Mouse (Mus musculus): ENCODE data around the gene Tet3. TPM values are rescaled to one million over a fixed set of nuclear protein-coding genes. Genes with fewer than 3 reads are reported as not detected.

Gene Tet3
- polyA plus RNA-seq, 1 experiment from 2014 or later, result 57.9 TPM

DNA sequence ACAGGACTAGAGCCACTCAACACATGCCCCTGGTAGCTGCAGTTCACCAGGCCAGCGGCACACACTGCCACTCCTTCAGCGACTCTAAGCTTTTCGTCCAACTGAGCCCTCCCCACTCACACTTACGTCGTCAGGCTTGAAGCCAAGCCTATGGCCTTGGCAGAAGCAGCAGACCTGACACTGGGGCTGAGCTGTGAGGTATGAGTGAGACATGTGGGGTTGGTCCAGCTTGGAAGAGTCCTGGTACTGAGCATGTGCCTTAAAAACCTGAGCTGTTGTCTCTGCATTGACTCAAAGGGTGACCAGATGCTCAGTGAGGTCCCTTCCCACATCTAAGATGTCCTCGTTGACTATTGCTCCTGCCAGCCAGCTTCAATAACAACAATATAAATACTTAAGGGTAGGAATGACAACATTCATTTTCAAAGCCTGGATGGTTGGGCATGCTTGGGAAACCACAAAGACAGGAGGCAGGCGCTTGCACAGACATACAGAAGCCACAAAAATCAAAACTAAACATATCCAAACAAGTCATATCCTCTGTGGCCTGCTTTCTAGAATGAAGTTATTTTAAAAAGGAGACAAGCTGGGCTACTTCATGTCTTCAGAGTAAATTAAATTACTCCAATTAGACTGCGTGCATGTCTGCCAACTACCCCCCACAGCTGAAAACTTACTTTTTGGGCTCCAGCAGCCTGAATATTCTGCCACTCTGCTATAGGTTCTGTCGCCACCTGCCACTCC is 37.3 kb upstream of the Tet3 start:
- no peak overlapping the region for H3K4me3 ChIP-seq (replicated peaks)
- H3K9me3 ChIP-seq (replicated peaks), result no peaks in the 10 kb centered on the region
- no peaks in the 10 kb centered on the region; the same call in 1 of the 2 replicates for H3K4me1 ChIP-seq
- no peak overlapping the region for H3K4me2 ChIP-seq
- 89% methylated on average over 9 of the region's 9 CpGs for whole genome bisulfite sequencing
- peaks cover 20% of the 10 kb centered on the region for H3K36me3 ChIP-seq
- no peak overlapping the region for H3K9ac ChIP-seq (replicated peaks)
- H3K27ac ChIP-seq (replicated peaks), result no peak overlapping the region
- no peak for ATAC-seq (ENCODE audit: low FRiP score)
- no peaks in the 10 kb centered on the region for H3K27me3 ChIP-seq (replicated peaks)

DNA sequence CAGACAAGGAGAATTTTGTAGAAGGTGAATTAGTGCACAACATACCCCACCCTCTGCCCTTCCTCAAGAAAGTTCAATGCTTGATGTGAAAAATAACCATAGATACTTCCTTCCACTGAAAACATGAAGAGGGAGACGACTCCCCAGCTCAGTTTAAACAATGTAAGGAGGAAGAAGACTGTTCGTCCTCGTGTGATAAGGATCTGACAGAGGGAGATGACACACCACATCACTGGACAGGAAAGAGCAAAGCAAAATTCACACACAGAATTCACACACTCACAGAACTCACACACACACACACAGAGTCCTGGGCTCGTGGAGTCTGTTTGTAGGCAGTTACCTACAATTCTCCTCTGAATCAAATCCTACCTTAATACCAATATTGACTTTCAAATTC is 31.7 kb upstream of the Tet3 start:
- no peaks in the 10 kb centered on the region; the same call in 1 of the 2 replicates for H3K4me1 ChIP-seq
- WGBS, result 85% methylated on average over 4 of the region's 4 CpGs

DNA sequence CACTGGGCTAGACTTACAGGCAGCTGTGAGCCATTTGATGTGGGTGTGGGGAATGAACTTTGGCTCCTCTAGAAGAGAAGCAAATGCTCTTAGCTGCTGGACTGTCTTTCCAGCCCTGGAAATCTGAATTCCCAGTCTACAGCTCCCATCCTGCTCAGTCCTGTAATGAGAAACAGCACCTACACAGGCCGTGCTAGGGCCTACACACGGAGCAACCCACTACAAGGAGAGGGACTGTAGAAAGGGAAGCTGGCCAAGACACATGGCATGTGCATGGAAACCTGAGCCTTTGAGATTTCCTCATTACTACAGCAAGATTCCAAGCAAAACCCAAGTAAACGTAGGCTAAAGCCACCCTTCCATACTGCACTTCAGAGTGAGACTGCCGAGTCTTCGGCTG is 29.3 kb upstream of the Tet3 start:
- Histone ChIP-seq H3K27me3 (replicated peaks) (no peaks in the 10 kb centered on the region), H3K27ac (replicated peaks) (no peak overlapping the region), H3K4me1 (no peaks in the 10 kb centered on the region), H3K4me2 (no peak overlapping the region), H3K9ac (replicated peaks) (no peak overlapping the region), H3K4me3 (replicated peaks) (no peak overlapping the region), H3K9me3 (replicated peaks) (no peaks in the 10 kb centered on the region), H3K36me3 (peaks cover 75% of the 10 kb centered on the region)
- WGBS, result 97% methylated on average over 5 of the region's 5 CpGs
- ATAC-seq (ENCODE audit: low FRiP score), result no peak

More for the DNA sequence above, 31.7 kb upstream of the Tet3 start:
- ATAC-seq (ENCODE audit: low FRiP score), result no peak
- Histone ChIP-seq H3K27ac (replicated peaks) (no peak overlapping the region), H3K9ac (replicated peaks) (no peak overlapping the region), H3K27me3 (replicated peaks) (no peaks in the 10 kb centered on the region), H3K4me3 (replicated peaks) (no peak overlapping the region), H3K9me3 (replicated peaks) (no peaks in the 10 kb centered on the region), H3K36me3 (peaks cover 70% of the 10 kb centered on the region), H3K4me2 (no peak overlapping the region)

DNA sequence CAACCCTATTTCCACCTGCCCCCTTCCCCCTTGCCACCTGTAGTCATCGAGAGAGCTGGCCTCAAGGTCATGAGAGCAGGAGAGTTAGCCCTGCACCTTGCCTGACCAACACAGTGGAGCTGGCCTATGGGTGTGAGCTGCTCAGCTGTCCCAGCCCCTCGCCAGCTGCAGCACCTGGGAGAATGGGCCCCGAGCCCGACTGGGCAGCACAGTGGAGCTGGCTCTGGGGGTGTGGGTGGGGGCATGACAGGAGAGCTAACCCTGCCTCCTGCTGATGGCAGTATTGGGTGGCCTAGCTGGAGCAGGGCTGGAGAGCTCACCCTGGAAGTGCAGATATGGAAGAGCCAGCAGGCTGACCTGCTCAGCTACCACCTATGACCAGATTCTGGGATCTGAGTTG is 28.4 kb upstream of the Tet3 start:
- no peak for ATAC-seq (ENCODE audit: low FRiP score)
- no peaks in the 10 kb centered on the region for H3K9me3 ChIP-seq (replicated peaks)
- no peak overlapping the region for H3K4me3 ChIP-seq (replicated peaks)
- H3K4me2 ChIP-seq, result no peak overlapping the region
- no peaks in the 10 kb centered on the region for H3K4me1 ChIP-seq
- no peak overlapping the region for H3K27ac ChIP-seq (replicated peaks)
- no peaks in the 10 kb centered on the region for H3K27me3 ChIP-seq (replicated peaks)
- H3K36me3 ChIP-seq, result peaks cover 81% of the 10 kb centered on the region
- WGBS, result 89% methylated on average over 4 of the region's 4 CpGs
- no peak overlapping the region for H3K9ac ChIP-seq (replicated peaks)

- H3K36me3 ChIP-seq, result peaks cover 95% of the 10 kb centered on the region
- WGBS, result 60% methylated on average over 4 of the region's 4 CpGs
- no peak overlapping the region for H3K4me2 ChIP-seq
- no peak overlapping the region for H3K4me3 ChIP-seq (replicated peaks)
- H3K27ac ChIP-seq (replicated peaks), result no peak overlapping the region
- H3K9ac ChIP-seq (replicated peaks), result no peak overlapping the region
- H3K9me3 ChIP-seq (replicated peaks), result no peaks in the 10 kb centered on the region
- H3K4me1 ChIP-seq, result no peaks in the 10 kb centered on the region
- no peaks in the 10 kb centered on the region for H3K27me3 ChIP-seq (replicated peaks)
- no peak for ATAC-seq (ENCODE audit: low FRiP score)
These were observed 27.0 kb upstream of the Tet3 start for GRCm38 (mm10) chr6:83485854-83486253.

- Histone ChIP-seq H3K36me3 (peaks cover 92% of the 10 kb centered on the region), H3K9me3 (replicated peaks) (no peaks in the 10 kb centered on the region), H3K9ac (replicated peaks) (no peak overlapping the region), H3K4me2 (no peak overlapping the region), H3K27me3 (replicated peaks) (no peaks in the 10 kb centered on the region), H3K4me1 (no peaks in the 10 kb centered on the region), H3K4me3 (replicated peaks) (no peak overlapping the region), H3K27ac (replicated peaks) (no peak overlapping the region)
- ATAC-seq (ENCODE audit: low FRiP score), result no peak
- 94% methylated on average over 7 of the region's 7 CpGs for WGBS
These were observed 24.9 kb upstream of the Tet3 start for GRCm38 (mm10) chr6:83483776-83484175.

DNA sequence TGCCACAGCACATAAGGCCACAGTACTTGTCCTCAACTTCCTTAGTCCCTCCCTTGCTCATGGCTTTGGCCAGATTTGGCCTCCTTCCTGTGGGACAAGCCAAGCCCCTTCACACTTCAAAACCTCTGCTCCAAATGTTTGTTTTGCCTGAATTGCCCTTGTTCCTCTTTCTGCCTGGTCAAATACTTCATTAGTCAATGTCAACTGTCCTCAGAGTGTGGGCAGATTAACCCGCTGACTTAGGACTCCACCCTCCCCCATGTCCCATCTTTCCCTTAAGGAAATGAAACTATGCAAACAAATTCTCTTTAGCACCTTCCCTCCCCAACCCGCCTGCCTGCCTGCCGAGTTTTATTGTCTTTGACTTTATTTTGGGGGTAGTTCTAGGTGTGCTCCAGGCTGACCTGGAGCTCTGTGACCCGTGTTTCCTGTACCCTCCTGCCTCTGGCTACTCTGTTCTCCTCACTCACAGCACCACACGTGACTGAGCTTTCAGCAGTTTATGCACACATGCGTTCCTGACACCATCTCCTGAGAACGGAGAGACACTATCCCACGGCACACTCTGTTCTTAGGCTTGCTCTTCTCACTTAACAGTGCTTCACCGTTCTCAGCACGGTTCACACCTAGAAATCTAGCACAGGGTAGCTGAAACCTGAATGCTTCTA is 23.7 kb upstream of the Tet3 start:
- H3K27me3 ChIP-seq (replicated peaks), result no peaks in the 10 kb centered on the region
- no peak overlapping the region for H3K4me2 ChIP-seq
- H3K27ac ChIP-seq (replicated peaks), result no peak overlapping the region
- H3K9ac ChIP-seq (replicated peaks), result no peak overlapping the region
- no peaks in the 10 kb centered on the region for H3K4me1 ChIP-seq
- H3K9me3 ChIP-seq (replicated peaks), result no peaks in the 10 kb centered on the region
- no peak overlapping the region for H3K4me3 ChIP-seq (replicated peaks)
- no peak for ATAC-seq (ENCODE audit: low FRiP score)
- WGBS, result 75% methylated on average over 10 of the region's 10 CpGs
- peaks cover 80% of the 10 kb centered on the region for H3K36me3 ChIP-seq

DNA sequence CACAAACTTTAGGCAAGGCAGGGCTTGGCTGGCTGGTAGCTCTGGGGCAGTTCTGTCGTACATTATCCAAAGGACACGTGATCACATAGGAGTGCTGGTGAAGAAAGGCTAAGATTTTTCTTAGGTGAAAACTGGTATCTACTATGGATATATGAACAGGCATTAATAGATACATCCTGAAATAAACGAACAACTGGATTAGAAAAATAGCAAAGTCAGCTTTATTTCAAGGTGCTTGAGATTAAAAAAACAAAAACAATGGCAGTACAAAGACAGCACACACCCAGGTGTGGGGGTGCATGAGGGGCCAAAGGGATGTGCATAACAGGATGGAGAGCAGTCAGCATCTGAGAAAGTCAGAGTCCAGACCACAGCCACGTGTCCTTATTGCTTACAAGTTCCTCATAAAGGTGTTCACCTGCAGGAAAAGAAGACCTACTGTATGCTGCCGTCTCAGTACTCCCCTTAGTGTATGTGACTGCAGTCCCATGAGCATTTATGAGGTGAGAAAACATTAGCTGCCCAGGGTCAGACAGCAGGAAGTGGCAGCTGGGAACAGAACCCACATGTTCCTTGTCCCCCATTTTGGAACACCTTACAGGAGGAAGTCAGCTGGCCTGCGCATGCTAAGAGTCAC is 21.3 kb upstream of the Tet3 start:
- no peak overlapping the region for H3K4me2 ChIP-seq
- WGBS, result 92% methylated on average over 6 of the region's 6 CpGs
- no peaks in the 10 kb centered on the region for H3K27me3 ChIP-seq (replicated peaks)
- H3K27ac ChIP-seq (replicated peaks), result no peak overlapping the region
- no peaks in the 10 kb centered on the region for H3K9me3 ChIP-seq (replicated peaks)
- H3K36me3 ChIP-seq, result peaks cover 56% of the 10 kb centered on the region
- no peak overlapping the region for H3K4me3 ChIP-seq (replicated peaks)
- ATAC-seq (ENCODE audit: low FRiP score), result no peak
- no peak overlapping the region for H3K9ac ChIP-seq (replicated peaks)
- H3K4me1 ChIP-seq, result no peaks in the 10 kb centered on the region

DNA sequence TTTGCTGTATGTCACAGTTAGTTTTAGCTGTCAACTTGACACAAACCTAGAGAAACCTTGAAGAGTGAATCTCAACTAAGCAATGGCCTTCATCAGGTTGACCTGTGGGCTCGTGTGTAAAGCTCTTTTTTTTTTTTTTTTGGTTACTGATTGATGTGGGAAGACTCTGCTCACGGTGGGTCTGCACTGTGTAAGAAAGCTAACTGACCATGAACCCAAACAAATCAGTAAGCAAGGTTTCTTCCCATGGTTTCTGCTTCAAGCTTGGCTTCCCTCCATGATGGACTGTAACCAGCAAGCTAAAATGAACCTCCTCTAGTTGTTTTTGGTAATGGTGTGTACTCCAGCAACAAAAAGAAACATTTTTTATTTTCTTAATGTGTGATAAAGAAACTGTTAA is 20.3 kb upstream of the Tet3 start:
- no peak overlapping the region for H3K4me2 ChIP-seq
- ATAC-seq (ENCODE audit: low FRiP score), result no peak
- no peak overlapping the region for H3K9ac ChIP-seq (replicated peaks)
- no peak overlapping the region for H3K27ac ChIP-seq (replicated peaks)
- no peaks in the 10 kb centered on the region for H3K27me3 ChIP-seq (replicated peaks)
- no peaks in the 10 kb centered on the region for H3K4me1 ChIP-seq
- H3K4me3 ChIP-seq (replicated peaks), result no peak overlapping the region
- H3K9me3 ChIP-seq (replicated peaks), result no peaks in the 10 kb centered on the region
- H3K36me3 ChIP-seq, result peaks cover 47% of the 10 kb centered on the region
- 85% methylated on average over 2 of the region's 2 CpGs for WGBS

DNA sequence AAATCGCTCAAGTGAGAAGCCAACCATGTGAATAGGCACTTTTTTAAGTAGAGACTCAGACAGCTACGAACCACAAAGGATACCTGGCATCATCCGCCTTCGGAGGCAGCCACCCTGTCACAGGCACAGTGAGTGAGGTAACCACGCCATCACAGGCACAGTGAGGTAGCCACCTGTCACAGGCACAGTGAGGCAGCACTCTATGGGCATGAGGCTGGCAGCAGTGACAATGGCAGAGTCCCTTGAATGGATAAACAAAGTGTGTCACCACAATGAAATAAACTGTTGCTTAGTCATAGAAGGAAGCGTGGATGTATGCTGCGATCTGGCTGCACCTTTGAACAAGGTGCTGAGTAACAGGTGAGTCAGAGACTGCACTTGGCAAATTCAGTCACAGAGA is 19.7 kb upstream of the Tet3 start:
- Histone ChIP-seq H3K4me3 (replicated peaks) (no peak overlapping the region), H3K9ac (replicated peaks) (no peak overlapping the region), H3K4me2 (no peak overlapping the region), H3K36me3 (peaks cover 42% of the 10 kb centered on the region), H3K9me3 (replicated peaks) (no peaks in the 10 kb centered on the region), H3K27ac (replicated peaks) (no peak overlapping the region), H3K4me1 (no peaks in the 10 kb centered on the region), H3K27me3 (replicated peaks) (no peaks in the 10 kb centered on the region)
- WGBS, result 91% methylated on average over 7 of the region's 7 CpGs
- no peak for ATAC-seq (ENCODE audit: low FRiP score)

GRCm38 (mm10) chr6:83478217-83478616 is 19.3 kb upstream of the Tet3 start:
- peaks cover 41% of the 10 kb centered on the region for H3K36me3 ChIP-seq
- H3K9me3 ChIP-seq (replicated peaks), result no peaks in the 10 kb centered on the region
- no peaks in the 10 kb centered on the region for H3K4me1 ChIP-seq
- no peak overlapping the region for H3K27ac ChIP-seq (replicated peaks)
- ATAC-seq (ENCODE audit: low FRiP score), result no peak
- H3K27me3 ChIP-seq (replicated peaks), result no peaks in the 10 kb centered on the region
- 62% methylated on average over 4 of the region's 4 CpGs for WGBS
- H3K4me2 ChIP-seq, result no peak overlapping the region
- no peak overlapping the region for H3K9ac ChIP-seq (replicated peaks)
- no peak overlapping the region for H3K4me3 ChIP-seq (replicated peaks)

DNA sequence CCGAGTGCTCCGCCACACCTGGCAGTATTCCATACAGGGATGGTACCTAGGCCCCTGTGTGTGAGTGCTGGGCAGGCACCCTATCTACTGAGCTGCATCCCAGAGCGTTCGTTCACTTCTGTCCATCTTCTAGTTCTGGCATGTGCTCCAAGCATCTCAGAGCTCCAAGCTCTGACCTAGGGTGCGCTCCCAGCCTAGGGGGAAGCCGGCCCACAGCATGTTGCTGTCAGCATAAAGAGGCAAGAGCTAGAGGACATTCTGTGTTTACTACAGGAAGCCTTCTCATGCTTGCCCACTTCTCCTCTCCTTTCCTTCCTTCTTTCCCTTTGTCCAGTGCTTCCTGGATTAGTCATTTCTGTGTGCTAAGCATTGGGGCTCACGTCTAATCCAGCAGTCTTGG is 16.5 kb upstream of the Tet3 start:
- 79% methylated on average over 7 of the region's 7 CpGs for WGBS
- no peak for ATAC-seq (ENCODE audit: low FRiP score)

More for the DNA sequence above, 16.5 kb upstream of the Tet3 start:
- Histone ChIP-seq H3K36me3 (peaks cover 13% of the 10 kb centered on the region), H3K9ac (replicated peaks) (no peak overlapping the region), H3K4me1 (no peaks in the 10 kb centered on the region), H3K4me2 (no peak overlapping the region), H3K9me3 (replicated peaks) (no peaks in the 10 kb centered on the region), H3K27me3 (replicated peaks) (no peaks in the 10 kb centered on the region), H3K27ac (replicated peaks) (no peak overlapping the region), H3K4me3 (replicated peaks) (no peak overlapping the region)
